Mouse (Mus musculus) hindbrain, embryonic 14.5 days (tissue): ENCODE results near the gene Mat2a. TPM values are rescaled to one million over a fixed set of nuclear protein-coding genes. Genes with fewer than 3 reads are reported as not detected.

ENCODE experiments used
- polyA plus RNA-seq: library from polyadenylated mRNA; unstranded; fragments of >200 nt; fragmentation: Nextera tagmentation; extraction: Ambion mirVana; gene quantifications from 2 replicates; pipeline ENCODE4 v1.2.1, GENCODE M21; 2014

Mat2a gene
- polyA plus RNA-seq, 1 experiment from 2014 or later: 336 TPM

Other genes starting within 250 kb of the Mat2a start
- gene Atoh8, start 204.0 kb downstream of the Mat2a start, polyA plus RNA-seq: 3.0 and 3.3 TPM in 2 replicates
- gene Sftpb, start 134.9 kb downstream of the Mat2a start, polyA plus RNA-seq: 0.37 and 0.55 TPM in 2 replicates
- 54.3 and 58.2 TPM in 2 replicates for gene Usp39, start 94.4 kb downstream of the Mat2a start, polyA plus RNA-seq
- 13.7 and 15.9 TPM in 2 replicates for gene 0610030E20Rik, start 92.2 kb downstream of the Mat2a start, polyA plus RNA-seq
- 24.5 and 26.8 TPM in 2 replicates for gene Tmem150a, start 84.1 kb downstream of the Mat2a start, polyA plus RNA-seq
- gene Rnf181, start 72.6 kb downstream of the Mat2a start, polyA plus RNA-seq: 127 and 136 TPM in 2 replicates
- 21.8 and 23.6 TPM in 2 replicates for gene Vamp5, start 59.1 kb downstream of the Mat2a start, polyA plus RNA-seq
- 21.9 and 28.8 TPM in 2 replicates for gene Vamp8, start 48.9 kb downstream of the Mat2a start, polyA plus RNA-seq
- gene Ggcx, start 25.2 kb downstream of the Mat2a start, polyA plus RNA-seq: 7.4 and 10.9 TPM in 2 replicates
- gene Sh2d6, start 82.1 kb upstream of the Mat2a start, polyA plus RNA-seq: 0.24 and 0.82 TPM in 2 replicates
- gene Capg, start 104.8 kb upstream of the Mat2a start, polyA plus RNA-seq: 8.1 and 10.3 TPM in 2 replicates
- gene Elmod3, start 158.9 kb upstream of the Mat2a start, polyA plus RNA-seq: 16.8 and 20.0 TPM in 2 replicates
- gene Retsat, start 158.9 kb upstream of the Mat2a start, polyA plus RNA-seq: 6.2 and 6.6 TPM in 2 replicates
- 43.0 and 49.2 TPM in 2 replicates for gene Tgoln1, start 177.4 kb upstream of the Mat2a start, polyA plus RNA-seq